Mouse (Mus musculus) stomach, embryonic 16.5 days (tissue): ENCODE measurements around the gene Tmem260. TPM values are rescaled to one million over a fixed set of nuclear protein-coding genes. Genes with fewer than 3 reads are reported as not detected.

ENCODE experiments used
- ATAC-seq: fragments of 200-750 bp; cut with Nextera tagmentation; 2 replicates; pipeline ENCODE4 v1.8.0; 2017; ENCODE audit warnings: moderate number of reproducible peaks, moderate TSS enrichment; ENCODE audit not compliant: insufficient read depth, low FRiP score
- H3K27ac ChIP-seq: fragments of 300-500 bp; sonication (generic); 2 replicates; pipeline ENCODE4 v1.5.1; 2014; ENCODE audit warnings: low read length
- H3K27me3 ChIP-seq: fragments of 300-500 bp; sonication (generic); 2 replicates; pipeline ENCODE4 v1.6.1; 2014; ENCODE audit warnings: low read length, control low read depth, mixed read lengths; ENCODE audit not compliant: control insufficient read depth, insufficient read depth
- H3K36me3 ChIP-seq: fragments of 300-500 bp; sonication (generic); 2 replicates; pipeline ENCODE4 v1.6.1; 2014; ENCODE audit warnings: low read length; ENCODE audit not compliant: control insufficient read depth, insufficient read depth
- H3K4me1 ChIP-seq: fragments of 300-500 bp; sonication (generic); 2 replicates; pipeline ENCODE4 v1.6.1; 2014; ENCODE audit warnings: low read length, control low read depth, mixed read lengths; ENCODE audit not compliant: control insufficient read depth, insufficient read depth
- H3K4me2 ChIP-seq: fragments of 300-500 bp; sonication (generic); 2 replicates; pipeline ENCODE4 v1.6.1; 2014; ENCODE audit warnings: low read depth, low read length, mixed read lengths
- H3K4me3 ChIP-seq: fragments of 300-500 bp; sonication (generic); replicated peaks from 2 replicates; pipeline ENCODE4 v1.5.1; 2014; ENCODE audit warnings: mild to moderate bottlenecking, low read length
- H3K9ac ChIP-seq: fragments of 300-500 bp; sonication (generic); 2 replicates; pipeline ENCODE4 v1.6.1; 2014; ENCODE audit warnings: low read length
- H3K9me3 ChIP-seq: fragments of 300-500 bp; sonication (generic); replicated peaks from 2 replicates; pipeline ENCODE4 v1.6.1; 2016; ENCODE audit warnings: low read length, control low read depth; ENCODE audit not compliant: control insufficient read depth
- WGBS: fragments of 180-500 bp; shearing (Covaris S2); extraction: QIAGEN DNeasy Blood & Tissue Kit; methylation state at CpG from one replicate; pipeline ENCODE4 v1.1.7; 2014; 5-methylcytosine and 5-hydroxymethylcytosine counted together
- polyA plus RNA-seq: library from polyadenylated mRNA; unstranded; fragments of >200 nt; fragmentation: Nextera tagmentation; extraction: Ambion mirVana; gene quantifications from 2 replicates; pipeline ENCODE4 v1.2.1, GENCODE M21; 2015

Tmem260 gene
- polyA plus RNA-seq, 1 experiment from 2014 or later: 19.3 TPM

GRCm38 (mm10) chr14:48558975-48559374 is 113.1 kb downstream of the Tmem260 start:
- H3K27me3 ChIP-seq: no peaks in the 10 kb centered on the region
- ATAC-seq: no peak
- WGBS: 59% methylated on average over 4 of the region's 4 CpGs
- no peak overlapping the region for H3K9ac ChIP-seq
- no peaks in the 10 kb centered on the region for H3K4me1 ChIP-seq
- H3K27ac ChIP-seq: no peak overlapping the region
- no peak overlapping the region for H3K4me3 ChIP-seq
- no peak overlapping the region for H3K4me2 ChIP-seq
- no peaks in the 10 kb centered on the region for H3K36me3 ChIP-seq
- no peaks in the 10 kb centered on the region for H3K9me3 ChIP-seq

GRCm38 (mm10) chr14:48559736-48560135 is 113.8 kb downstream of the Tmem260 start:
- no peaks in the 10 kb centered on the region for H3K27me3 ChIP-seq
- H3K4me2 ChIP-seq: no peak overlapping the region
- 74% methylated on average over 7 of the region's 7 CpGs for WGBS
- H3K27ac ChIP-seq: no peak overlapping the region
- H3K9me3 ChIP-seq: no peaks in the 10 kb centered on the region
- H3K4me1 ChIP-seq: no peaks in the 10 kb centered on the region
- no peak overlapping the region for H3K9ac ChIP-seq
- ATAC-seq: no peak
- H3K4me3 ChIP-seq: no peak overlapping the region
- no peaks in the 10 kb centered on the region for H3K36me3 ChIP-seq

GRCm38 (mm10) chr14:48566596-48566995 is 120.7 kb downstream of the Tmem260 start:
- 80% methylated on average over 7 of the region's 7 CpGs for WGBS
- Histone ChIP-seq H3K4me3 (no peak overlapping the region), H3K27me3 (no peaks in the 10 kb centered on the region), H3K27ac (no peak overlapping the region), H3K9ac (no peak overlapping the region), H3K4me1 (no peaks in the 10 kb centered on the region), H3K36me3 (no peaks in the 10 kb centered on the region), H3K4me2 (no peak overlapping the region), H3K9me3 (no peaks in the 10 kb centered on the region)
- ATAC-seq: no peak

Other genes starting within 250 kb of the Tmem260 start
- gene Otx2, start 227.7 kb downstream of the Tmem260 start, polyA plus RNA-seq: 0.10 TPM in 1 of 2 replicates, not detected in the other